Mouse (Mus musculus): Measurements from ENCODE around the gene Ddx59.

Gene Ddx59

GRCm38 (mm10) chr1:136449541-136449940, 34.5 kb downstream of the Ddx59 start:
- WGBS: 94% methylated on average over 6 of the region's 6 CpGs

- WGBS: 85% methylated on average over 5 of the region's 5 CpGs
These were observed 35.1 kb downstream of the Ddx59 start for GRCm38 (mm10) chr1:136450206-136450605.

GRCm38 (mm10) chr1:136452421-136452820, 37.4 kb downstream of the Ddx59 start:
- 62% methylated on average over 5 of the region's 5 CpGs for WGBS

- WGBS: 69% methylated on average over 17 of the region's 17 CpGs
These were observed 40.9 kb downstream of the Ddx59 start for GRCm38 (mm10) chr1:136455756-136456585.

GRCm38 (mm10) chr1:136456741-136457140, 41.7 kb downstream of the Ddx59 start:
- WGBS: 83% methylated on average over 6 of the region's 6 CpGs

- WGBS: 85% methylated on average over 4 of the region's 4 CpGs
These were observed 42.3 kb downstream of the Ddx59 start for GRCm38 (mm10) chr1:136457403-136457802.

GRCm38 (mm10) chr1:136458691-136459245, 43.7 kb downstream of the Ddx59 start:
- WGBS: 25% methylated on average over 9 of the region's 9 CpGs

- 25% methylated on average over 10 of the region's 10 CpGs for WGBS
These were observed 47.4 kb downstream of the Ddx59 start for GRCm38 (mm10) chr1:136462443-136462842.

GRCm38 (mm10) chr1:136466143-136466811, 51.2 kb downstream of the Ddx59 start, which contains the start of gene Kif14:
TSS of gene Kif14 (plus strand) at chr1:136466343.
- WGBS: 1% methylated on average over 52 of the region's 52 CpGs

GRCm38 (mm10) chr1:136469408-136469807, 54.3 kb downstream of the Ddx59 start:
- 95% methylated on average over 4 of the region's 4 CpGs for WGBS

- WGBS: 41% methylated on average over 6 of the region's 6 CpGs
These were observed 55.4 kb downstream of the Ddx59 start for GRCm38 (mm10) chr1:136470471-136470870.

All from cerebral cortex, adult 2 months (tissue).